Mouse (Mus musculus): ENCODE results near the gene Mrln.
"Not testable (repeated sequence)": the region's sequence is repeated elsewhere in the genome, so short reads cannot be mapped to it uniquely, and the experiment has no call there.

Gene Mrln

DNA sequence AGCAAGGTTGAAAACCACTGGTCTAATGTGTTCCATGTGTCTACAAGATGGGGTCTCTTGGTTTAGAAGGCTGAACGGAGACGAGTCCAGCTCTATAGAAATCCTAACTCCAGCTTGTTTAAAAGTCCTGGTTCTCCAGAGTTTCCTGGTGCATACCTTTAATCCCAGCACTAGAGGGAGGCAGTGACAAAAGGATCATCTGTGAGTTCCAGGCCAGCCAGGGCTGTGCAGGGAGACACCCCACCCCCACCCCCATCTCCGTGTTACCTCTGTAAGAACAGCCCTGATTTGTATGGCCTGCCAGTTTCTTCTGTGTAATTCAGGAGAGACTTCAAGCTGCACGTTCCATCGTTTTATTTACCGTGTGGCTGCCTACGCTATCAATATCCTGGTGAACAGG is 8.7 kb upstream of the Mrln start:
- peak; percentile 36 for DNase-seq

DNA sequence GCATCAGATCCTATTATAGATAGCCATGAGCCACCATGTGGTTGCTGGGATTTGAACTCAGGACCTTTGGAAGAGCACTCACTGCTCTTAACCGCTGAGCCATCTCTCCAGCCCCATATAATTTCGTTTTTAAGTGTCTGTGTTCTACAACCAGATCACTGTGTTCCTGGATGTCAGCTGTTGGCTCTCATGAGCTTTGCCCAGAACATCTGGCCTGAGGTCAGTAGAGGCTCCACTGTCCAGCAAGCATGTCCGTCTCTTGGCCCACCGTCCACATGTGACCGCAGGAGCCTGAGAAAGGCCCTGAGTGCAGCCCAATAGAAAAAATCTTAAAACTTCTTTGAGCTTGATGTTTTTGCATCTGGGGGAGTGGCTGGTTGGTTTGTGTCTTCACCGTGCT is 7.8 kb upstream of the Mrln start:
- DNase-seq = no peak

GRCm38 (mm10) chr10:70197601-70198000 is 6.9 kb upstream of the Mrln start:
- DNase-seq = no peak

DNA sequence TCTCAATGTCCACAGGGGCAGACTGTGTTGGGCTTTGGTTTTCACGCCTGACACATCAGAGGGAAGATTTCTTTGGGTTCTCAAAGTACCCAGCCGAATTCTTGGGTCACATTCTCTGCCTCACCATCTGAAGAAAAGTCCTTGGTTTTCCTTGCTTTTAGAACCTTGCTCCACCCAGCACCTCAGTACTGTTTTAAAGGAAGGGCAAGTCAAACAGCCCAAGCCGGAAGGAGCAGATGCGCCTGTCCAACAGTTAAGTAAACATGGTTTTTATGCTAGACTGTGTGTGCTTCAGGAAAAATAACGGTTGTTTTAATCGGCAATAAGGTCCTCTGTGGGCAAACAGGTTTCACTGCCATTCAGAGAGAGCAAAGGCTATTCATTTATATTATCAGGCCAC is 6.5 kb upstream of the Mrln start:
- DNase-seq = no peak

- DNase-seq = no peak
Observed at GRCm38 (mm10) chr10:70198951-70199463, 5.5 kb upstream of the Mrln start.

DNA sequence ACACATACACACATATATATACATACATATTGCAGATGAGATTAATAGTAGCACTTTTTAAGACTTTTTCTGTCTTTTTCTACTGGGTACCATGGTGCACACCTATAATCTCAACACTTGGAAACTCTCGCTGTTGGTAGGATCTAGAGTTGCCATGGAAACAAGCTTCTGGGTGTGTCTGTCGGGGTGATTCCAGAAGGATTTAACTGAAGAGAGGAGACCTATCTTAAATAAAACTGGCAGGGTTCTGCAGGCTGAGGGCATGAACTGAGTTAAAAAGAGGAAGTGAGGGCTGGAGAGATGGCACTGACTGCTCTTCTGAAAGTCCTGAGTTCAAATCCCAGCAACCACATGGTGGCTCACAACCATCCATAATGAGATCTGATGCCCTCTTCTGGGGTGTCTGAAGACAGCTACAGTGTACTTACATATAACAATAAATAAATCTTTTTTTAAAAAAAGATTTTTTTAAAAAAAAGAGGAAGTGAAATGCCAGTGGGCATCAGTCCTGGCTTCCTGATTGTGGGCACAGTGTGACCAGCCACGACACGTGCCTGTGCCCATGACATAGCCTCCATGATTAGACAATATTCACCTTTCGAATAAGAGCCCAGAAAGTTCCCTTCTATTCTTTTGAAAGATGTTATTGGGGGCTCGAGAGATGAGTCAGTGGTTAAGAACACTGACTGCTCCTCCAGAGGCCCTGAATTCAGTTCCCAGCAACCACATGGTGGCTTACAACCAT is 4.8 kb upstream of the Mrln start:
- DNase-seq = no peak

DNA sequence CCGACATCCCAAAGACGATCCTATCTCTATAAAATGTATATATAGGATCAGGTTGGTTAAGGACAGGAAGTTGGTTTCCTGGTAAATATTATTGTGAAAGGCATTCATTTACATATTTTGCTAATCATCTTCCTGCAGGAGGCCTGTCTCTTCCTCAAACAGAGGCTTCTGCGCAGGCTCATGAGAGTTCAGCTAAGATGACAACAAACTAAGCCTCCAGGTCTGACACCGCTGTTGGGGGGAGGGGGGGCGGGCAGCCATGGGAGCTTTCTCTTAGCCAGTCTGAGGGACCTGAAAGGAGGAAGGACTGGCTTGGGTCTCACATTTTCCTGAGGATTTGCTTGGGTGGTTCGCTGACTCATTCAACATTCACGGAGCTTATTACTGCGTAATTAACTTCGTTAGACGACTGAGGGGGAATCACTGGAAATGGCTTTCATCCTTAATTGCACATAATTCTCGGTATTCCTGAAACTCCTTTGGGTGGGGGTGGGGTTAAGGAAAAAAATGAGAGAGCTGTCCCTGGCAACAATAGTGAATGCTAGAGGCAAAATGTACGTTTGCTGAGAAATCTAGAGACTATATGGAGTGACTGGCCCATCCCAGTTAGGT is 3.5 kb upstream of the Mrln start:
- DNase-seq = no peak

- no peak for DNase-seq
Observed at GRCm38 (mm10) chr10:70211281-70211680, 6.8 kb downstream of the Mrln start.

- DNase-seq = no peak
Observed at GRCm38 (mm10) chr10:70220971-70221370, 16.5 kb downstream of the Mrln start.

GRCm38 (mm10) chr10:70222231-70222630 is 17.8 kb downstream of the Mrln start:
- not testable (repeated sequence) for DNase-seq

DNA sequence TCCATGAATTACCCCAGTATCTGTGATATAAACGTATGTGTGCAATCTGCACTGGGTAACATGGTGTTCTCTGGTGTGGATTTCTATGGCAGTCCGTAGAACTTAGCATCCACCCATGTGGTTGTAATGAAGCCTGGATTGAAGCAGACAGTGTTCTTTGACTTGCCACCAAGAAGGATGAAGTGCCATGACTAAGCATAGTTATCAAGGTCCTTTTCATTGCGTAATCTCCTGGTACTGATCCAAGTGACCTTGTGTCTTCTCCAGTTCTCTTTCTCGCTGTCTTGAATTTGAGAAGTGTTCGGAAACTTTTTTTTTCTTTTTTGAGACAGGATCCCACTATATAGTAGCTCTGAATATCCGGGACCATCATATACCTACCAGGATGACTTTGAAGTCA is 20.1 kb downstream of the Mrln start:
- no peak for DNase-seq

GRCm38 (mm10) chr10:70225760-70226159 is 21.3 kb downstream of the Mrln start:
- no peak for DNase-seq

DNA sequence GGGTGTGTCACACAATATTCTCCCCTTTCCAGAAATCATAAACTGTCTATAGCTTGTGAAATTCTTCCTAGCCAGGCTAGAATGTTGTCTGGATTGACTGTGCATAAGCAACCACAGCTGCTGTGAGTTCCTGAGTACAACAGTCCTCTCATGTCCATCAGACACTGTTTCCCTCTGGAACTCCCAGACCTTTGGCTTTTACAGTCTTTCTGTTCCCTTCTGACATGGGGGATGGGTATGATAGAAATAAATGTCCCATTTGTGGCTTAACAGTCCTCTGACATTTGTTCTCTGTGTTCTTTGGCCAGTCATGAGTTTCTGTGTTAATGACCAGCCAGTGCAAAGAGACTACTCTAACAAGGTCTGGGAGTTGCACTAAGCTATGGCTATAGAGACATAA is 22.1 kb downstream of the Mrln start:
- DNase-seq = no peak

DNA sequence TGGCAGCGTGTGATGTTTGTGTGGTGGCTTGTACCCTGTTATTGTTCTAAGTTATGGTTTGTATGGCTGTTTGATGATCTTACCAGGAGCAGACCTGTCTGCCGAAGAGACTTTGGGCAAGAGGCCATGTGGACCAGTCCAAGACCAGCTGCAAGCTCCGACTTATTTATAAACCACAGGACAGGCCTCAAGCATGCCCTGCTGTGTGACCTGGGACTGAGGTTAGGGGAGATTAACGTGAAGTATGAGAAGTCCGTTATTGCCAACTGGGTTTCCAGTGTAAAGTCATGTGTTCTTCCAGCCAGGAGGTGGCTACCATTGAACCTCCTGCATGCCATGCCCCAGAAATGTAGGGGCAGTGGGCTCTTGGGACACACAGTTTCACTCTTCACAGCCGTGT is 25.9 kb downstream of the Mrln start:
- DNase-seq = no peak

DNA sequence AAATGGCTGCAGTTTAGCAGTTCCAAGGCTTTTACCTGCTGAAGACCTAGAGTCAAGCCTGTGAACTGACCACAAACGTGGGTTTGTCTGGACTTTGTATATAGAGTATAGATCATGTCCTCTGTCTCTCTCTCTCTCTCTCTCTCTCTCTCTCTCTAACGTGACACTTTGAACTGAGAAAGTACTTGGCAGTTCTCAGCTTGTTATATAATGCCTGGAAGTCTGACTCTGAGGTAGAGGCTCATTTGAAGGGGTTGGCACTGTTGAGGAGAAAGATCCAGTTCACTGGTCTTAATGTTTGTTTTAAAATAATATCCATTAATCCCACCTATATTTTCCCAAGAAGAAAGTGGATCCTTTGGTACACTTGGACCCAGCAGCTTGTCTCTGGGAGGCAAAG is 33.5 kb downstream of the Mrln start:
- no peak for DNase-seq

- no peak for DNase-seq
Observed at GRCm38 (mm10) chr10:70242751-70243444, 38.4 kb downstream of the Mrln start.

- DNase-seq = peak; percentile 57
Observed at GRCm38 (mm10) chr10:70244921-70245558, 40.6 kb downstream of the Mrln start, which contains the start of gene Slc16a9. Gene Slc16a9, plus strand, starts transcription at chr10:70245100.

GRCm38 (mm10) chr10:70245559-70245945 is 41.1 kb downstream of the Mrln start:
- no peak for DNase-seq

- DNase-seq = no peak
Observed at GRCm38 (mm10) chr10:70246076-70246475, 41.6 kb downstream of the Mrln start.

- DNase-seq = no peak
Observed at GRCm38 (mm10) chr10:70250354-70250753, 45.9 kb downstream of the Mrln start.

GRCm38 (mm10) chr10:70250766-70251165 is 46.3 kb downstream of the Mrln start:
- no peak for DNase-seq

DNA sequence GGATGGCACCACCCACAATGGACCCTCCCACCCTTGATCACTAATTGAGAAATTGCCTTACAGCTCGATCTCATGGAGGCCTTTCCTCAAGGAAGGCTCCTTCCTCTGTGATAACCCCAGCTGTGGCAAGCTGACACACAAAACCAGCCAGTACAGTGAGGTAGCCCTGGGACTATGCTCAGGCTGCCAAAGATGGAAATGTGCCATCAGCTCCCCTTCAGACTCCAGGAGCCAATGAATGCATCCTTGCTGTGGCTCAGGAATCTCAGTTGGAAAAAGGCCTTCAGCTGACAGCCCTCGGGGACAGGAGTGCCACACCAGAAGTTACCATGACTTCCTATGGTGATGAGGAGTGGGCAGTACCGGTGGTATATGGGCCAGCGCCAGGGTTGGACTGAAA is 50.2 kb downstream of the Mrln start:
- DNase-seq = no peak

DNA sequence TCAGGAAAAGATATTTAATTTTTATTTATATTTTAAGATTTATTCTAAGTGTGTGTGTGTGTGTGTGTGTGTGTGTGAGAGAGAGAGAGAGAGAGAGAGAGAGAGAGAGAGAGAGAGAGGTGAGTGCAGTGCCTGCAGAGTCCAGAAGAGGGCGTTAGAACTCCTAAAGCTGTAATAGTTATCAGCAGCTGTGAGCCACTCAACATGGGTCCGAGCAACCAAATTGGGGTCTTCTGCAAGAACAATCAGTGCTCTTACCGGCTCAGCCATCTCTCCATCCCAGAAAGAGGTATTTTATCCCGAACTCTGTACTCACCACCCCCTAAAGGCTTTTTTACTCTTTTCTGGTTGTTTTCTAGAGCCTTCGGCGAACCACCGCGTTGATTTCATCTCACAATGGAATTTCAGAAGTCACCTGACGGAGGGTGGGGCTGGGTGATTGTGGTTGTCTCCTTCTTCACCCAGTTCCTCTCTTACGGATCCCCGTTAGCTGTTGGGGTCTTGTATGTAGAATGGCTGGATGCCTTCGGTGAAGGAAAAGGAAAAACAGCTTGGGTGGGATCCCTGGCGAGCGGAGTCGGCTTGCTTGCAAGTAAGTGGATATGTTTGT is 51.2 kb downstream of the Mrln start:
- DNase-seq = no peak

All from cerebellum, adult 9-10 months (tissue).